Mouse (Mus musculus) E14TG2a.4 (cell line): Measurements from ENCODE around the gene Mindy4b-ps.

ENCODE experiments used
- H3K27me3 ChIP-seq: 2 replicates; pipeline ENCODE4 v1.6.1; 2014; ENCODE audit warnings: low read length, control low read depth; ENCODE audit not compliant: insufficient read depth
- H3K36me3 ChIP-seq: 2 replicates; pipeline ENCODE4 v1.6.1; 2014; ENCODE audit warnings: low read length, control low read depth; ENCODE audit not compliant: insufficient read depth
- H3K4me1 ChIP-seq: replicated peaks from 2 replicates; pipeline ENCODE4 v1.6.1; 2014; ENCODE audit warnings: low read depth, low read length, control low read depth
- H3K4me3 ChIP-seq: replicated peaks from 2 replicates; pipeline ENCODE4 v1.5.1; 2014; ENCODE audit warnings: mild to moderate bottlenecking, low read length
- H3K9me3 ChIP-seq: 2 replicates; pipeline ENCODE4 v1.6.1; 2014; ENCODE audit warnings: low read length, control low read depth
- CTCF ChIP-seq: conservative IDR thresholded peaks from 2 replicates; pipeline ENCODE4 v1.5.1; 2014; ENCODE audit warnings: low read length
- NANOG ChIP-seq: IDR thresholded peaks from 2 replicates; pipeline ENCODE4 v1.6.1; 2014; ENCODE audit warnings: borderline replicate concordance, low read length, mixed read lengths
- POU5F1 ChIP-seq: IDR thresholded peaks from 2 replicates; pipeline ENCODE4 v1.6.1; 2014; ENCODE audit warnings: low read length, borderline replicate concordance

Mindy4b-ps gene

DNA sequence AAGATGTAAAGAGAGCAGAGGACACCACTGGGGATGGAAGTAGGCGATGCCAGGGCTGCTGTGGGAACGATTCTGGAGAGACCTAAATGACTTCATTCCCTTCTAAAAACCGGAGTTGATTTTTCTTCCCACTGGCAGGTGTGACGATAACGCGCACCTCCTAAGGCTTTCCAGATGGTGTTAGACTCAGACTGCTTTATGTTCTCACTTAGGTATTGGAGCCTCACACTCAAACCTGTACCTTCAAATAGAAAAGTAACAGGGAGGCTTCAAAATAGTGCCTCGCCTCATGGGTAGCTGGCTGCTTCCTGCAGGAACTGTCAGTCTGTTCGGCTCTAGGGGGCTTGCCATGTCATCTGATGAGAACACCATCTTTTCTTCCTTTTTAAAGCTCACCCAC, 23.9 kb downstream of the Mindy4b-ps start:
- no peak overlapping the region for H3K4me3 ChIP-seq
- TF ChIP-seq POU5F1 (no peak), NANOG (no peak), CTCF (no peak)
- no peaks in the 10 kb centered on the region for H3K27me3 ChIP-seq
- H3K36me3 ChIP-seq: no peaks in the 10 kb centered on the region
- no peaks in the 10 kb centered on the region for H3K9me3 ChIP-seq
- H3K4me1 ChIP-seq: no peaks in the 10 kb centered on the region

DNA sequence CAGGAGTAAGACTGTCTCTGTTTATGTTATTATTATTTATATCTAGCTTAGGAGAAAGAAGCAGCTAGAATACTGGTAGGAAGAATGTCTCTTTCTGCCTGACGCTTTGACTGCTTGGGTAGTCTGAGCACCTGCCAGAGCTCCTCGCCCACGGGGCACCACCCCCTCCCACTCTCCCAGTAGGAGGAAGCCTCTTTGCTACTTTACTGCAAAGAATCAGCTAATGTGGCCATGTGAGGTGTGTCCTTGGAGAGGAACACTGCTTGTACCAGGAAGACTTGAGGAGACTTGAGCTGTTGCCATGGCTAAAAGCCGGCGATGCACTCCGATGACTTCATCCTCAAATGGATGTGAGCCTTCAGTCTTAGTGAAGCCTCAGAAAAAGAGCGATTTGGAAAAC, 32.6 kb downstream of the Mindy4b-ps start:
- TF ChIP-seq CTCF (no peak), POU5F1 (no peak), NANOG (no peak)
- no peak overlapping the region for H3K4me3 ChIP-seq
- no peaks in the 10 kb centered on the region for H3K36me3 ChIP-seq
- no peaks in the 10 kb centered on the region; the same call in 1 of the 2 replicates for H3K4me1 ChIP-seq
- H3K27me3 ChIP-seq: peaks cover 4% of the 10 kb centered on the region; the same call in 1 of the 2 replicates
- H3K9me3 ChIP-seq: no peaks in the 10 kb centered on the region

GRCm38 (mm10) chr3:58789033-58789432, 33.1 kb downstream of the Mindy4b-ps start:
- no peaks in the 10 kb centered on the region; the same call in 1 of the 2 replicates for H3K4me1 ChIP-seq
- peaks cover 4% of the 10 kb centered on the region; the same call in 1 of the 2 replicates for H3K27me3 ChIP-seq
- TF ChIP-seq CTCF (no peak), NANOG (no peak), POU5F1 (no peak)
- no peak overlapping the region for H3K4me3 ChIP-seq
- H3K9me3 ChIP-seq: no peaks in the 10 kb centered on the region
- H3K36me3 ChIP-seq: no peaks in the 10 kb centered on the region

DNA sequence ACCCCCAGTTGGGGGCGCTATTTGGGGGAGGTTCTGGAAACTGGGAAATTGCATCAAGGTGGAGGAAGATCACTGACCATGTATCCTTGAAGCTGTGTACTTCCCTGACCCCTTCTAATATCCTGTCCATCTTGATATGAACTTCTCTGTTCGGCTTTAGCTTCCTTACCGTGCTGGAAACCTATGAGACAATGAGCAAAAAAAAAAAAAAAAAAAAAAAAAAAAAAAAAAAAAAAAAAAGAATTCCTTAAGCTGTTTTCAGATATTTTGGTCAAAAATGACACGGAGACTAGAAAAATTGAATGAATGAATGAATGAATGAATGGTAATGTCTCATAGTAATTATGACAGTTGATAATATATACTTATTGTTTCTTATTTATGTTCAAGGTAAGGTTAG, 35.6 kb downstream of the Mindy4b-ps start:
- Histone ChIP-seq H3K36me3 (no peaks in the 10 kb centered on the region), H3K4me3 (no peak overlapping the region), H3K4me1 (no peaks in the 10 kb centered on the region; the same call in 1 of the 2 replicates), H3K9me3 (no peaks in the 10 kb centered on the region), H3K27me3 (peaks cover 8% of the 10 kb centered on the region; the same call in 1 of the 2 replicates)
- TF ChIP-seq CTCF (peak; percentile 34), NANOG (no peak), POU5F1 (no peak)

DNA sequence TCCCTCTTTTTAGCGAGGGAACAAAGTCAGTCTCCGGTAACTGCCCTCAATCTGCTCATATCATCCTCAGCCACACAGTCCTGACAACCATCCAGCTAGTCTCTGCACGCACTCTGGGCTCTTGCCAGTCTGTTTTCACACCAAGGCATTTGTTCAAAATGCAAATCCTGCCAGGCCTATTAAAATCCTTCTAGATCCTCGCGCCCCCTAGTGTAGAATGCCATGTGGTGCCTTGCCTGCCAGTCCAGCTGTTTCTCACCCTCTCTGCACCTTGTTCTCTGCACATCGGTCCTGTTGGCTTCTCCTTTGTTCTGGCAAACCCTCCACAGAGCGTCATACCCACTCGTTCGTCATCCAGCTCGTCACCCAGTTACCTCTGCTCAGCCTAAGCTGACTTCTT, 36.2 kb downstream of the Mindy4b-ps start:
- H3K36me3 ChIP-seq: no peaks in the 10 kb centered on the region
- H3K27me3 ChIP-seq: peaks cover 8% of the 10 kb centered on the region; the same call in 1 of the 2 replicates
- TF ChIP-seq CTCF (peak; percentile 25; the same call in 1 of the 2 replicates), POU5F1 (no peak)
- no peaks in the 10 kb centered on the region; the same call in 1 of the 2 replicates for H3K4me1 ChIP-seq
- no peaks in the 10 kb centered on the region for H3K9me3 ChIP-seq
- no peak overlapping the region for H3K4me3 ChIP-seq

GRCm38 (mm10) chr3:58784219-58785092, 37.7 kb downstream of the Mindy4b-ps start:
- H3K4me1 ChIP-seq: no peaks in the 10 kb centered on the region; the same call in 1 of the 2 replicates
- no peaks in the 10 kb centered on the region for H3K9me3 ChIP-seq
- H3K4me3 ChIP-seq: no peak overlapping the region
- H3K36me3 ChIP-seq: no peaks in the 10 kb centered on the region
- peaks cover 8% of the 10 kb centered on the region; the same call in 1 of the 2 replicates for H3K27me3 ChIP-seq
- TF ChIP-seq NANOG (no peak), POU5F1 (no peak), CTCF (peak; percentile 44)

DNA sequence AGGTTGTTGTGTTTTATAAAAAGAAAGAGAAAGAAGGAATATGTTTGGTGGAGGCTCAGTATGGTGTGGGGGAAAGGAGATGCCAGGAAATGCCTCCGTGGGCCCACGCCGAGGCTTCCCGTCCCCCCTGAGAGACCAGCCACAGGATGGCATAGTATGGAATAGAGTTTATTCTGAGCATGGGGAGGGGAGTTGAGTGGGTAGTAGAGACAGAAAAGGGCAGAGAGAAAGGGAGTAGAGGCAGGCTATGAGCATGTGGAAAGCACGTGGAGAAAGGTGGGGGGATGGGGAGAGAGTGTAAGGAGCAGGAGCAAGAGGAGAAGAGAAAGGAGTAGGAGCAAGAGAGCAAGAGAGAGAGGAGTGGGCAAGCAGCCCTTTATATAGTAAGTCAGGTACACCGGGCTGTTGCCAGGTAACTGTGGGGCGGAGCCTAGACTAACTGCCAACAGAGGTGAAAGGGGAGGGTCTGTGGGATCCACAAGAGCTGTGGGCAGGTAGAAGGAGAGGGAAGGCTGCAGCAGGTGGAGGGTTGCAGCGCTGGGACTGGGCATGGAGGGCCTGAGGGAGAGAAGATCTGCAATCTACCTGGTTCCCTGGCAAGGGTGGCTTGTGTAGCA, 38.4 kb downstream of the Mindy4b-ps start:
- no peaks in the 10 kb centered on the region for H3K36me3 ChIP-seq
- H3K4me1 ChIP-seq: no peaks in the 10 kb centered on the region; the same call in 1 of the 2 replicates
- no peak for TF ChIP-seq POU5F1
- no peak for TF ChIP-seq CTCF
- TF ChIP-seq NANOG: no peak
- H3K9me3 ChIP-seq: peaks cover 4% of the 10 kb centered on the region
- H3K4me3 ChIP-seq: no peak overlapping the region
- peaks cover 8% of the 10 kb centered on the region; the same call in 1 of the 2 replicates for H3K27me3 ChIP-seq

- Histone ChIP-seq H3K4me3 (no peak overlapping the region), H3K4me1 (no peaks in the 10 kb centered on the region), H3K36me3 (no peaks in the 10 kb centered on the region), H3K9me3 (no peaks in the 10 kb centered on the region), H3K27me3 (no peaks in the 10 kb centered on the region)
- TF ChIP-seq CTCF (no peak), NANOG (no peak), POU5F1 (no peak)
These were observed 65.7 kb downstream of the Mindy4b-ps start for GRCm38 (mm10) chr3:58756429-58756828.
